Mouse (Mus musculus): ENCODE measurements around the gene Npb. TPM values are rescaled to one million over a fixed set of nuclear protein-coding genes. Genes with fewer than 3 reads are reported as not detected.

Gene Npb
- polyA plus RNA-seq, 1 experiment from 2014 or later, result not detected

DNA sequence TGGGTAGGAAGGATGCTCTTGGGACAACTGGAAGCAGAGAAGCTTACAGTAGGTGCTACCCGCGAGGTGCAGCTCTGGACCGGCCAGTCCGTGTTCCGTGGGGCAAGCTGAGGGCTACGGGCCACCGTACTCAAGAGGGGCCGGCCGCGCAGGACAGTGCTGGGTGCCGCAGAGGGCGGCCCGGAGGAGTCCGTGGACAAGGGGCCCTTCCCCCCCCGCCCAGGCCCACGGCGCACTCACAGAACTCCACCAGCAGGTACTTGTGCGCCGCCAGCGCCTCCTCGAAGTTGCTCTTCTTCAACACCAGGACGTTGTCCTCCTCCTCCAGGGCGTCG, 35.9 kb upstream of the Npb start:
- peak overlapping the region; percentile 96 for H3K9ac ChIP-seq (ENCODE audit: low read depth, low read length)
- WGBS, result 0% methylated on average over 22 of the region's 24 CpGs
- H3K9me3 ChIP-seq (ENCODE audit: control insufficient read depth, low read length), result no peaks in the 10 kb centered on the region
- H3K4me3 ChIP-seq (ENCODE audit: low read depth, low read length), result peak overlapping the region; percentile 99
- peaks cover 14% of the 10 kb centered on the region; the same call in 1 of the 2 replicates for H3K4me1 ChIP-seq (replicated peaks; ENCODE audit: control insufficient read depth, insufficient read depth, low read length)
- peak overlapping the region; percentile 89 for H3K27ac ChIP-seq (ENCODE audit: low read depth, low read length)
- peak overlapping the region; percentile 86 for H3K4me2 ChIP-seq (replicated peaks; ENCODE audit: low read depth, low read length)
- DNase-seq (ENCODE audit: low spot score) (no peak), ATAC-seq (ENCODE audit: low FRiP score) (peak; percentile 33)
- H3K27me3 ChIP-seq (ENCODE audit: control insufficient read depth, insufficient read depth, low read length), result no peaks in the 10 kb centered on the region
- peaks cover 12% of the 10 kb centered on the region for H3K36me3 ChIP-seq (ENCODE audit: control insufficient read depth, insufficient read depth, low read length)

DNA sequence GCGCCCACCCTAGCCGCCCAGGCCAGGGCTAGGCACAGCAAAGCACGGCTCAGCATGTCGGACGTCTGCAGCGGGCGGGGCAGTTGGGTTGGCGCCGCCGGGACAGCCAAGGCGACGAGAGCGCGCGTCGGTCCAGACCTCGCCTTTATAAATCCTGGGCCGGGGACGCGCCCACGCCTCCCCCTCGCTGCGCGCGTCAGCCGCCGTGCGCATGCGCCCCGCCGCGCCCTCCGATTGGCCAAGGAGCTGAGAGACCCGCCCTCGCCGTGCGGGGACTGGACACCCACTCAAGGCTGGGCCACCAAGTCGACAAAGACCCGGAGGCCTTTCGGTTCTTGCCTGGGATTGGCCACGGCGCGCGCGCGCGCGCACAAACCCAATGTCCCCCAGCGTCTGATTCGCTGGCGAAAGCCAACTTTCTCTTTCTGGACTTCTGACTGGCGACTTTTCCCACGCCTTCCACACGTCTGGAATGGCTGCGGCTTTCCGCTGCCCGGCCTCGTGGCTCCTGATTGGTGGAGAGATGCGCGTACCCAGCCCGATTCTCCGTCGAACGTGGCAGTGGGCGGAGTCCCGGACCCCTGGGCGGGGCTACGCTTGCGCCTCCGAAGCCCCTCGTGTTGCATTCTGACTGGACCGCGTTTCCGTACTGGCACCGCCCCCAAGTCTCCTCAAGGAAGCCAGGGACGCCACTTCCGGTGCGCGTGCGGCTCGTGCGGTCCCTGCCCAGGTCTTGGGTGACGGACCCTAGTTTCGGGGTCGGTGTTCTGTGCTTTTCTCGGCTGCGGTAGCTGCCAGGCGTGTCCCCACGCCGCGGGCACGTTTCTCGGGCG, 35.3 kb upstream of the Npb start, which contains the start of gene P4hb:
Gene P4hb, minus strand, starts transcription at position 502 of the 833 bp plus-strand sequence.
- Histone ChIP-seq H3K9me3 (ENCODE audit: control insufficient read depth, low read length) (no peaks in the 10 kb centered on the region), H3K27ac (ENCODE audit: low read depth, low read length) (peak within 1 kb of the TSS; percentile 89), H3K4me1 (replicated peaks; ENCODE audit: control insufficient read depth, insufficient read depth, low read length) (peaks cover 14% of the 10 kb centered on the region; the same call in 1 of the 2 replicates), H3K4me3 (ENCODE audit: low read depth, low read length) (peak within 1 kb of the TSS; percentile 99), H3K27me3 (ENCODE audit: control insufficient read depth, insufficient read depth, low read length) (no peaks in the 10 kb centered on the region), H3K4me2 (replicated peaks; ENCODE audit: low read depth, low read length) (peak within 1 kb of the TSS; percentile 86), H3K36me3 (ENCODE audit: control insufficient read depth, insufficient read depth, low read length) (peaks cover 11% of the 10 kb centered on the region), H3K9ac (ENCODE audit: low read depth, low read length) (peak within 1 kb of the TSS; percentile 96)
- peak; percentile 97 for ATAC-seq (ENCODE audit: low FRiP score)
- peak; percentile 100 for DNase-seq (ENCODE audit: low spot score)
- under 1% methylated on average over 83 of the region's 94 CpGs for WGBS

DNA sequence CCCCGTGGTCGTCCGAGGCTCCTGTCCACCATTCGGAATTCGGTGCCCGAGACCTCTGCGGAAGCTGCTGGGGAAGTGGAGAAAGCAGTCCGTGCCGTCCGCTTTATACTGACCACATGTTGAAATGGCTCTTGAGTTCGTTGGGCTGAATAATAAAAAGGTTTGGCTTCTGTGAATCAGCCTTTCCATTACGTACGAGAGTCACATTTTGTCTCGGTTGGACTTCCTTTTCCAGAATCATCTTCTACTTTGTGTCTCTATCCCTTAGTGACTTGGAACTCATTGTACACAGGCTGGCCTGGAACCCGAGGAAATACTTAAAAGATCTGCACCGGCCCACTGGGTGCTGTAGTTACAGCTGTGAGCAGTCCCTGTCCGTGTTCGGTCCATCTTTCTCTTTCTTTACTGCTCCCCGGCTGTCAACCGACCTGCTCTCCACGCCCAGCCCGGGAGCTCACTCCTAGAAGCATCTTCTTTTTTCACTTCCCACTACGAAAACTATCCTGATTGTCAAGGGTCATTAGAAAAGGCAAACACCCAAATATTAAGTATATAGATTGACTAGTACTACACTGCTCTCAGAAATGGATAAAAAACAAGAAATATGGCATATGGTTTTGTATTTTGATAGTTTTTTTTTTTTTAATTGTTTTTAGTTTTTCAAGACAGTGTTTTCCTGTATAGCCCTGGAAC, 34.5 kb upstream of the Npb start:
- Histone ChIP-seq H3K9me3 (ENCODE audit: control insufficient read depth, low read length) (no peaks in the 10 kb centered on the region), H3K27ac (ENCODE audit: low read depth, low read length) (peak overlapping the region; percentile 89), H3K4me3 (ENCODE audit: low read depth, low read length) (peak overlapping the region; percentile 99), H3K27me3 (ENCODE audit: control insufficient read depth, insufficient read depth, low read length) (no peaks in the 10 kb centered on the region), H3K4me1 (replicated peaks; ENCODE audit: control insufficient read depth, insufficient read depth, low read length) (peaks cover 14% of the 10 kb centered on the region; the same call in 1 of the 2 replicates), H3K4me2 (replicated peaks; ENCODE audit: low read depth, low read length) (peak overlapping the region; percentile 86), H3K9ac (ENCODE audit: low read depth, low read length) (peak overlapping the region; percentile 96), H3K36me3 (ENCODE audit: control insufficient read depth, insufficient read depth, low read length) (peaks cover 14% of the 10 kb centered on the region)
- WGBS, result under 1% methylated on average over 23 of the region's 23 CpGs
- no peak for DNase-seq (ENCODE audit: low spot score)
- no peak for ATAC-seq (ENCODE audit: low FRiP score)

DNA sequence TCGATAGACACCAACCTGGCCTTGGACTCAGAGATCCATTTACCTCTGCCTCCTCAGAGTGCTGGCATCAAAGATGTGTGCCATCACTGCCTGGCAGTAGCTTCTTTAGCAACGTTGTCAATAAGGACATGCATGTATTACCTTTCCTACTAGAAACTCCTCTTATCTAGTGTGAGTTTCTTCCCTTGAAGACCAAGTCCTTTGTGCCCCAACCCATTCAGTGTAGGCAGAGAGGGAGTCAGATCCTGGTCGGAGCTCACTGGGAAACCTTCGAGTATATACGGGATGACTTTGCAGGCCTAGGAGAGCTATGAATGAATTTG, 34.0 kb upstream of the Npb start:
- Histone ChIP-seq H3K4me2 (replicated peaks; ENCODE audit: low read depth, low read length) (peak overlapping the region; percentile 86), H3K9ac (ENCODE audit: low read depth, low read length) (peak overlapping the region; percentile 96), H3K4me1 (replicated peaks; ENCODE audit: control insufficient read depth, insufficient read depth, low read length) (peaks cover 14% of the 10 kb centered on the region; the same call in 1 of the 2 replicates), H3K9me3 (ENCODE audit: control insufficient read depth, low read length) (no peaks in the 10 kb centered on the region), H3K36me3 (ENCODE audit: control insufficient read depth, insufficient read depth, low read length) (peaks cover 19% of the 10 kb centered on the region), H3K27me3 (ENCODE audit: control insufficient read depth, insufficient read depth, low read length) (no peaks in the 10 kb centered on the region), H3K27ac (ENCODE audit: low read depth, low read length) (no peak overlapping the region), H3K4me3 (ENCODE audit: low read depth, low read length) (peak overlapping the region; percentile 99)
- ATAC-seq (ENCODE audit: low FRiP score), result no peak
- WGBS, result 49% methylated on average over 5 of the region's 5 CpGs
- DNase-seq (ENCODE audit: low spot score), result no peak

DNA sequence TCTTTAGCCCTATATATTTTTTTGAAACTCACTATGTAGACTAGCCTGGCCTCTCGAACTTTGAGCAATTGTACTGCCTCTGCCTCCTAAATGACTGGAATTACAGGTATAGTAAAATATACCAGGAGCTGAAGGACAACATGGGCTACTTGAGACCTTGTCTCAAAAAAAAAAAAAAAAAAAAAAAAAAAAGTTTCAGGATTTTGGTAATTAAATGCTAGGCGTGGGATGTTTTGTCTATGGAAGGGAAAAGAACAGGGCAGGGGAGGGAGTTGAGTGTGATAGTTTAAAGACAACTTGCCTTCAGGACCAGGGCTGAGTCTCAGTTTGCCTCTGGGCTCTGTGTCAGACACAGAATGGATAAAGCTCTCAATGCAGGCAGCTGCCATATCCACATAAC, 33.2 kb upstream of the Npb start:
- WGBS, result 82% methylated on average over 2 of the region's 2 CpGs
- H3K9ac ChIP-seq (ENCODE audit: low read depth, low read length), result no peak overlapping the region
- peaks cover 21% of the 10 kb centered on the region for H3K36me3 ChIP-seq (ENCODE audit: control insufficient read depth, insufficient read depth, low read length)
- no peak overlapping the region for H3K4me2 ChIP-seq (replicated peaks; ENCODE audit: low read depth, low read length)
- no peaks in the 10 kb centered on the region for H3K27me3 ChIP-seq (ENCODE audit: control insufficient read depth, insufficient read depth, low read length)
- DNase-seq (ENCODE audit: low spot score), result no peak
- H3K4me3 ChIP-seq (ENCODE audit: low read depth, low read length), result no peak overlapping the region
- no peak for ATAC-seq (ENCODE audit: low FRiP score)
- no peak overlapping the region for H3K27ac ChIP-seq (ENCODE audit: low read depth, low read length)
- no peaks in the 10 kb centered on the region for H3K9me3 ChIP-seq (ENCODE audit: control insufficient read depth, low read length)
- peaks cover 17% of the 10 kb centered on the region for H3K4me1 ChIP-seq (replicated peaks; ENCODE audit: control insufficient read depth, insufficient read depth, low read length)

DNA sequence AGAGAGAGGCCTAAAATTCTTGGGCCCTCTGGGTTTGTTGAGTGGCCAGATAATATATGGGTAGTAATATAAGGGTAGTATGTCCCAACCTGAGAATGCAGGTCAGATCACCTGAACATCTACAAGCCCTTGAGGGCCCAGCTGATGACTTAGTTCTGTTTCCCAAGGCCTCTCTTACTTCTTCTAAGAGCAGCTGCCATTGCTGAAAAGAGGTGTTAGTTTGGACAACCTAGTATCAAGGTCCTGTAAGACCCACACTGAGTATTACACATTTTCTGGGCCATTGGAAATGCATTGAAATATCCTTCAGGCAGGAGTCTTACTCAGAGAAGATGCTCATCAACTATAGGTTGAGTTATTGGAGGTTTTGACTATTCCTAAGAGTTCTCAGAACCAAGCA, 32.3 kb upstream of the Npb start:
- no peaks in the 10 kb centered on the region for H3K9me3 ChIP-seq (ENCODE audit: control insufficient read depth, low read length)
- H3K4me3 ChIP-seq (ENCODE audit: low read depth, low read length), result no peak overlapping the region
- no peak for ATAC-seq (ENCODE audit: low FRiP score)
- peaks cover 19% of the 10 kb centered on the region for H3K36me3 ChIP-seq (ENCODE audit: control insufficient read depth, insufficient read depth, low read length)
- no peak overlapping the region for H3K4me2 ChIP-seq (replicated peaks; ENCODE audit: low read depth, low read length)
- DNase-seq (ENCODE audit: low spot score), result no peak
- H3K27ac ChIP-seq (ENCODE audit: low read depth, low read length), result no peak overlapping the region
- peaks cover 20% of the 10 kb centered on the region for H3K4me1 ChIP-seq (replicated peaks; ENCODE audit: control insufficient read depth, insufficient read depth, low read length)
- no peaks in the 10 kb centered on the region for H3K27me3 ChIP-seq (ENCODE audit: control insufficient read depth, insufficient read depth, low read length)
- H3K9ac ChIP-seq (ENCODE audit: low read depth, low read length), result no peak overlapping the region

DNA sequence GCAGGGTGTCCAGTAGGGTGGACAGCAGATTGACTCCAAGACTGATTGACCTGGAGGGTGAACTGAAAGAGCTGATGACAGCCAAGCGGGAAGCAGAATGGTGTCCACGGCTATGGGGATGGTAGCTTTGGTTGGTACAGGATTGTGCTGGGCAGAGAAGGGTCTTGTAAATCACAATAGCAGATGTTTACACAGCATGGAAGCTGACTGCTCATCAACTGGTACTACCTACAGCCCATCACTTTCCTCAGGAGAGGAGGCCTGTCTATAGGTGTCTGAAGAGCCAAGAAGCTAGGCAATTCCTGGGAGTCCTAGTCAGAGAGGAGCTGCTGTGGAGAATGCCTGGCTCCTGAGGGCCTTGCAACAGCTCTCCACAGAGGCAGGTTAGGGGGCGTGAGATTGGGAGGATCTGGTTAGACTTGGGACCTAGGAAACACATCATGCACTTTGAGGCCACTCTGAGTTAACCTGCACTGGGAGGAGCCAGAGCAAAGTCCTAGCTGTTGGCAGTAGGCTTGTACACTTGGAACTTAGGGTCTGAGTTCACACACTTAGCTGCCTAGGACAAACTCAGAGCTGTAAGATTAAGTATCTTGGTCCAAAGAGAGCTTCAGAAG, 31.8 kb upstream of the Npb start:
- Histone ChIP-seq H3K9ac (ENCODE audit: low read depth, low read length) (no peak overlapping the region), H3K36me3 (ENCODE audit: control insufficient read depth, insufficient read depth, low read length) (peaks cover 19% of the 10 kb centered on the region), H3K27ac (ENCODE audit: low read depth, low read length) (no peak overlapping the region), H3K4me2 (replicated peaks; ENCODE audit: low read depth, low read length) (no peak overlapping the region), H3K4me1 (replicated peaks; ENCODE audit: control insufficient read depth, insufficient read depth, low read length) (peaks cover 15% of the 10 kb centered on the region), H3K27me3 (ENCODE audit: control insufficient read depth, insufficient read depth, low read length) (no peaks in the 10 kb centered on the region), H3K9me3 (ENCODE audit: control insufficient read depth, low read length) (no peaks in the 10 kb centered on the region), H3K4me3 (ENCODE audit: low read depth, low read length) (no peak overlapping the region)
- 93% methylated on average over 3 of the region's 3 CpGs for WGBS
- DNase-seq (ENCODE audit: low spot score) (no peak), ATAC-seq (ENCODE audit: low FRiP score) (no peak)

DNA sequence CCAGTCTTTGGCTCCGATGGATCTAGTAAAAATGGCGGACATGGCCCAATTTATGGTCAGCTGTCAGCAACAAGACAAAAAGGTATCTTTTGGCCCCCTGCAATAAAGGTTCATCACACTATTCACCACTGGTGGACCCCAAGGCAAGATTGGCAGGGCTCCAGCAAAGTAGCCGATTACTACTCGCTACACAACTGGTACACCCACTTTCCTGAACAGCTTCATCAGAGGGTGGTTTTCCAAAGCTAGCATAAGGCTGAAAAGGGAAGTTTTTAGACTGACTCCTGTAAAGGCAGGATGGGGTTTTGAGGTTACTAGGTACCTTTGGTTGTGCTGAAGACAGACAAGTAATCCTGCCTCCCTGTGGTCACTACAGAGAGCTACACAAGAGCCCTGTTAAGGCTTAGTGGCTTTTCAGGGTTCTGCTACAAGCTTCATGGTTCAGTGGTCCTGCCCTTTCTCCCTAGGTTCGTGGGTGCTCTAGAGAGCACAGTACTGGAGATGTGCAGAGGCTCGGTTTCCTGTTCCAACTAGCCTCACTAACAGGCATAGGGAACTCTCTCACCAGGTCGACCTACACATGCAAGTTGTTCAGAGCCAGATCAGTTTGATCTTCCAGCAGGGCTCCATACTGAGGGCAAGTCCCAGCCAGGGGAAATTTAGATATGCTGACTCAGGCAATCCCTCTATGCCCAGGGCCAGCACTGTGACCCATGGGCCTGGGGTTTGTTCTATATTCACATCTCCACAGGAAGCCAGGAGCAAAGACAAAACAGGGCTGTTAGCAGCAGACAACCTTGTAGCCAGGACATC, 30.9 kb upstream of the Npb start:
- Histone ChIP-seq H3K27ac (ENCODE audit: low read depth, low read length) (no peak overlapping the region), H3K9ac (ENCODE audit: low read depth, low read length) (peak overlapping the region; percentile 28; the same call in 1 of the 2 replicates), H3K4me1 (replicated peaks; ENCODE audit: control insufficient read depth, insufficient read depth, low read length) (peaks cover 12% of the 10 kb centered on the region), H3K27me3 (ENCODE audit: control insufficient read depth, insufficient read depth, low read length) (no peaks in the 10 kb centered on the region), H3K4me2 (replicated peaks; ENCODE audit: low read depth, low read length) (no peak overlapping the region), H3K36me3 (ENCODE audit: control insufficient read depth, insufficient read depth, low read length) (peaks cover 19% of the 10 kb centered on the region), H3K4me3 (ENCODE audit: low read depth, low read length) (no peak overlapping the region), H3K9me3 (ENCODE audit: control insufficient read depth, low read length) (no peaks in the 10 kb centered on the region)
- ATAC-seq (ENCODE audit: low FRiP score) (no peak), DNase-seq (ENCODE audit: low spot score) (peak; percentile 38)
- 85% methylated on average over 7 of the region's 7 CpGs for WGBS

Measured in hindbrain, embryonic 11.5 days (tissue).